Mouse (Mus musculus): ENCODE data around the gene Rph3a. TPM values are rescaled to one million over a fixed set of nuclear protein-coding genes. Genes with fewer than 3 reads are reported as not detected.
"Not testable (repeated sequence)": the region's sequence is repeated elsewhere in the genome, so short reads cannot be mapped to it uniquely, and the experiment has no call there.

Rph3a gene
- polyA plus RNA-seq, 1 experiment from 2014 or later = 10.9 TPM

DNA sequence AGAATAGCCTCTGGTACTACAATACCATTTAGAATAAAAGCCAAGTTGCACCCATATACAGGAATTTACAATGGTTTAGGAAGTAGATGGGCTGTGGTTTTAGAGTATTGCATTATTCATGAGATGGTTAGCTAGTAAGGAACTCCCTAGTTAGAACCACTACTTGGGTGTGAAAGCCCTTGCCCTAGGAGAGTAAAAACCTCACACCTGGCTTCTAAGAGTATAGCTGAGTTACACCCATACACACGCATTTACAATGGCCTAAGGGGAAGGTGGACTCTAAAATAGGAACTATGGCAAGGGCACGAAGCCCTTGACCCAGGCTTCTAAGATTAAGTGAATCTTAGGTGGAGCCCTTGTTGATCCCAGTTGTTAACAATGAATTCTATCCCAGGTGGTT lies 115.2 kb downstream of the Rph3a start:
- not testable (repeated sequence) for H3K9ac ChIP-seq (ENCODE audit: low read length); H3K9me3 ChIP-seq (replicated peaks; ENCODE audit: control insufficient read depth, low read length); H3K4me2 ChIP-seq (ENCODE audit: low read length); H3K4me3 ChIP-seq (ENCODE audit: low read depth, low read length); DNase-seq (ENCODE audit: low spot score); H3K36me3 ChIP-seq (ENCODE audit: control insufficient read depth, insufficient read depth, low read length); H3K4me1 ChIP-seq (ENCODE audit: control insufficient read depth, insufficient read depth, low read length); ATAC-seq; H3K27me3 ChIP-seq (replicated peaks; ENCODE audit: control insufficient read depth, insufficient read depth, low read length); H3K27ac ChIP-seq (ENCODE audit: low read depth, low read length)
- 87% methylated on average over 2 of the region's 2 CpGs for WGBS

DNA sequence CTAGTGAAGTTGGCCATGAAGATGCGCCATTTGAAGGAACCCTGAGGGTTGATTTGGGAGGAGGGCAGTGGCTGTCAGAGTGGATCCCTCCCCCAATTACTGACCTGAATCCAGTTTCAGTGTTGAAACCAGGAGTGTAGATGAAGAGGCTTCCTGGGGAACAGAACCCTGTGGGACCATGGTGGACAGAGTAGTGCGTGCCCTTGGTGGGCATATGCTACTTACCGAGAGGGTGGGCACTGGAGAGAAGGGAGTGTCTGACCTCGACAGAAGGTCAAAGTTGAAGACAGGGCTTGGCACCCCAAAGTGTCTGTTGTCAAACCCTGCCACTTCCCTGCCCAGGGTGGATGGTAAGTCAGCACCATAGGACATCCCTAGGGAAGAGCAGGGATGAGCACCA lies 116.0 kb downstream of the Rph3a start:
- H3K27ac ChIP-seq (ENCODE audit: low read depth, low read length); H3K27me3 ChIP-seq (replicated peaks; ENCODE audit: control insufficient read depth, insufficient read depth, low read length); H3K36me3 ChIP-seq (ENCODE audit: control insufficient read depth, insufficient read depth, low read length); DNase-seq (ENCODE audit: low spot score); H3K4me3 ChIP-seq (ENCODE audit: low read depth, low read length); H3K9ac ChIP-seq (ENCODE audit: low read length); H3K4me2 ChIP-seq (ENCODE audit: low read length); H3K4me1 ChIP-seq (ENCODE audit: control insufficient read depth, insufficient read depth, low read length); H3K9me3 ChIP-seq (replicated peaks; ENCODE audit: control insufficient read depth, low read length); ATAC-seq: not testable (repeated sequence)
- 92% methylated on average over 4 of the region's 4 CpGs for WGBS

DNA sequence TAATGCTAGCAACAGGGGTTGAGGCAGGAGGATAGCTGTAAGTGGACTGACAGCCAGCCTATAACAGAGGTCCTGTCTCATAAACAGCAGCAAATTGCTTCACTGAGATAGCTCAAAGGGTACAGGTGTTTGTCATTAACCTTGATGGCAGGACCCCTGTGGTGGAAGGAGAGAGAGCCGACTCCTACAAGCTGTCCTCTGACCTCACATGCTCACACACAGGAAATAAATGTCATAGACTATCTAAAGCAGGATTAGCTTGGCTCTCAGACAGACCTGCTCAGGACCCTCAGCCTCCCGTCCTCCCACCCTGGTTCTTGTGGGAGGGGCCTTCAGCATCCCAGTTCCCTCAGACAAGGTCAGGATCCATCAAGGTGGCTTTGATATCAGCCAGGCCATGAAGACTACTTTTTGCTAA lies 117.6 kb downstream of the Rph3a start:
- H3K27ac ChIP-seq (ENCODE audit: low read depth, low read length) = no peak overlapping the region
- H3K4me1 ChIP-seq (ENCODE audit: control insufficient read depth, insufficient read depth, low read length) = no peaks in the 10 kb centered on the region
- no peaks in the 10 kb centered on the region for H3K9me3 ChIP-seq (replicated peaks; ENCODE audit: control insufficient read depth, low read length)
- no peak for DNase-seq (ENCODE audit: low spot score)
- 78% methylated on average over 2 of the region's 2 CpGs for WGBS
- H3K27me3 ChIP-seq (replicated peaks; ENCODE audit: control insufficient read depth, insufficient read depth, low read length) = no peaks in the 10 kb centered on the region
- ATAC-seq = no peak
- no peak overlapping the region for H3K9ac ChIP-seq (ENCODE audit: low read length)
- no peaks in the 10 kb centered on the region for H3K36me3 ChIP-seq (ENCODE audit: control insufficient read depth, insufficient read depth, low read length)
- no peak overlapping the region for H3K4me2 ChIP-seq (ENCODE audit: low read length)
- no peak overlapping the region for H3K4me3 ChIP-seq (ENCODE audit: low read depth, low read length)

DNA sequence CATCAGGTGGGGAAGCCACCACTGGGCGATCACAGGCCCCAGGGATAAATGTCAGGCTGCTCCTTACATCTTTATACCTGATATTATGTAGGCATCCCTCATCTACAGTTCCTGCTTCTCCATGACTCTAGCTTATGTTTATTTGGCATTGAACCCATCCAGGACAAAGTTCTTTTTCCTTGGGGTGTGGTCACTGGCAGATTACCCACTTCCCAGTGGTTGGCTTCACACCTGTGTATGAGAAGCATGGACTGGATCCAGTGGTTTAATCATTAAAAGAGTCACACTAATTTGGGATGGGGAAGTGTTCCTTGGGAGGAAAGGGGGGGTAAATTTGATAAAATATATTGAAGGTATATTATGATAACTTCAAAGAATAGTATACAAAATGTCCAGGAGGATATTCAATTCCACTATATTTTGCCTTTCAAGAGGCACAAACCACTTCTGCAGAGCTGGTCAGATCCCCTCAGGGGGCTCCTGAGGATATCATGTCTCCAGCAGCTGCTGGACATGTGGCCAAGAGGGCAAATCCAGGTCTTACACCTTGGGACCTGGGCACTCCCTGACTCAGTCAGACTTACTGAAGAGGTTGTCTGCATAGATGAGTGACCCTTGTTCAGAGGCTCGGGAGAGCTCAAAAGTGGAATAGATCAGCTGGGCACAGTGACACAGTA lies 118.2 kb downstream of the Rph3a start:
- not testable (repeated sequence) for ATAC-seq; H3K27me3 ChIP-seq (replicated peaks; ENCODE audit: control insufficient read depth, insufficient read depth, low read length); H3K36me3 ChIP-seq (ENCODE audit: control insufficient read depth, insufficient read depth, low read length); H3K4me1 ChIP-seq (ENCODE audit: control insufficient read depth, insufficient read depth, low read length); H3K9ac ChIP-seq (ENCODE audit: low read length); H3K4me2 ChIP-seq (ENCODE audit: low read length); H3K27ac ChIP-seq (ENCODE audit: low read depth, low read length); H3K9me3 ChIP-seq (replicated peaks; ENCODE audit: control insufficient read depth, low read length); H3K4me3 ChIP-seq (ENCODE audit: low read depth, low read length); DNase-seq (ENCODE audit: low spot score)
- 78% methylated on average over 2 of the region's 2 CpGs for WGBS

DNA sequence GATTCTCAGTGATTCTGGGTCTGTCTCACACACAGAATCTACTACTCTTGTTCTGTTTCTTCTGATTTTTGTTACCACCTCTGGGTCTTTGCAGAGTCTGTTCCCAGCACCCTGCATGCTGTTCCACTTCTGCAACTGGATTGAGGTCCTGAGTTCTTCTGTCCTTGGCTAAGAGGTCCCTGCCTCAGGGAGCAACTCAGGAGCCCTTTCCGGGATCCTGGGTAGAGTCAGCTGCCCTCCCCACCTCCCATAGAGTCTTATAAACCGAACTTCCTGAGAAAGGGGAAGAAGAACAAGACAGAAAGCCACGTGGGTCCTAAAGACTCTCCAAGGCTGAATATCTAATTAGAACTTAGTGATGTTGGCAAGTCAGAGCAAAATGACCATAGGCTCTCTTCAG lies 118.9 kb downstream of the Rph3a start:
- H3K9me3 ChIP-seq (replicated peaks; ENCODE audit: control insufficient read depth, low read length) = no peaks in the 10 kb centered on the region
- H3K27ac ChIP-seq (ENCODE audit: low read depth, low read length) = no peak overlapping the region
- H3K27me3 ChIP-seq (replicated peaks; ENCODE audit: control insufficient read depth, insufficient read depth, low read length) = no peaks in the 10 kb centered on the region
- no peaks in the 10 kb centered on the region for H3K36me3 ChIP-seq (ENCODE audit: control insufficient read depth, insufficient read depth, low read length)
- no peak for ATAC-seq
- WGBS = 61% methylated on average over 3 of the region's 3 CpGs
- DNase-seq (ENCODE audit: low spot score) = no peak
- no peak overlapping the region for H3K4me3 ChIP-seq (ENCODE audit: low read depth, low read length)
- no peak overlapping the region for H3K9ac ChIP-seq (ENCODE audit: low read length)
- no peak overlapping the region for H3K4me2 ChIP-seq (ENCODE audit: low read length)
- no peaks in the 10 kb centered on the region for H3K4me1 ChIP-seq (ENCODE audit: control insufficient read depth, insufficient read depth, low read length)

Other genes with a start within 250 kb of the Rph3a start
- gene Oas3, start 232.4 kb downstream of the Rph3a start, polyA plus RNA-seq (2014; fragmentation: Nextera tagmentation; extraction: Ambion mirVana) = 0.19 and 0.27 TPM in 2 replicates
- gene Oas1e, start 214.6 kb downstream of the Rph3a start, polyA plus RNA-seq (2014; fragmentation: Nextera tagmentation; extraction: Ambion mirVana) = 0.13 TPM in 1 of 2 replicates, not detected in the other
- gene Oas1c, start 197.6 kb downstream of the Rph3a start, polyA plus RNA-seq (2014; fragmentation: Nextera tagmentation; extraction: Ambion mirVana) = 0.38 and 0.45 TPM in 2 replicates
- gene Oas1f, start 162.7 kb downstream of the Rph3a start, polyA plus RNA-seq (2014; fragmentation: Nextera tagmentation; extraction: Ambion mirVana) = not detected in 2 replicates
- gene Oas1h, start 148.7 kb downstream of the Rph3a start, polyA plus RNA-seq (2014; fragmentation: Nextera tagmentation; extraction: Ambion mirVana) = not detected in 2 replicates
- gene Oas1g, start 122.5 kb downstream of the Rph3a start, polyA plus RNA-seq (2014; fragmentation: Nextera tagmentation; extraction: Ambion mirVana) = not detected in 2 replicates
- gene Oas1a, start 102.6 kb downstream of the Rph3a start, polyA plus RNA-seq (2014; fragmentation: Nextera tagmentation; extraction: Ambion mirVana) = 0.41 and 0.80 TPM in 2 replicates
- 0.11 and 0.14 TPM in 2 replicates for gene Oas1d, start 95.6 kb downstream of the Rph3a start, polyA plus RNA-seq (2014; fragmentation: Nextera tagmentation; extraction: Ambion mirVana)
- 32.1 and 33.8 TPM in 2 replicates for gene Ptpn11, start 181.3 kb upstream of the Rph3a start, polyA plus RNA-seq (2014; fragmentation: Nextera tagmentation; extraction: Ambion mirVana)
- gene Rpl6, start 194.4 kb upstream of the Rph3a start, polyA plus RNA-seq (2014; fragmentation: Nextera tagmentation; extraction: Ambion mirVana) = 455 and 505 TPM in 2 replicates
- 15.8 and 22.0 TPM in 2 replicates for gene Hectd4, start 210.1 kb upstream of the Rph3a start, polyA plus RNA-seq (2014; fragmentation: Nextera tagmentation; extraction: Ambion mirVana)

Measured in forebrain, embryonic 14.5 days (tissue).